Mouse (Mus musculus): ENCODE measurements around the gene Slc30a1. TPM values are rescaled to one million over a fixed set of nuclear protein-coding genes. Genes with fewer than 3 reads are reported as not detected.
A peak's percentile ranks its signal among the peaks of the same experiment; 100 is the strongest.

Gene Slc30a1
- polyA plus RNA-seq, 1 experiment from 2014 or later, result 2.8 TPM

DNA sequence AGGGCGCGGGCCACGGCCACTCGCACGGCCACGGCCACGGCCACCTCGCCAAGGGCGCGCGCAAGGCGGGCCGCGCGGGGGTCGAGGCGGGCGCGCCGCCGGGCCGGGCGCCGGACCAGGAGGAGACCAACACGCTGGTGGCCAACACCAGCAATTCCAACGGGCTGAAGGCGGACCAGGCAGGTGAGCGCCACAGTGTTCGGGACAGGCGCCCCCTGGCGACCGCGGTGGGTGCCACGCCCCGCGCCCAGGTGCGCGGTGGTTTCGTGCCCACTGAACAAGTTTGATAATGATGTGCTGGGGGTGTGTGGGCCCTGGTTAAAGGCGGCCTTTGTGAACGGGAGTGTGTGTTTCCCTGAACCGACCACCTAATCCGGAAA is 854 bp downstream of the Slc30a1 start:
- H3K4me2 ChIP-seq, result peak overlapping the region; percentile 82
- peaks cover 50% of the 10 kb centered on the region for H3K4me1 ChIP-seq (replicated peaks)
- WGBS, result under 1% methylated on average over 36 of the region's 43 CpGs
- H3K9ac ChIP-seq, result peak overlapping the region; percentile 92
- H3K9me3 ChIP-seq, result no peaks in the 10 kb centered on the region
- H3K27ac ChIP-seq, result peak overlapping the region; percentile 94
- H3K36me3 ChIP-seq, result peaks cover 10% of the 10 kb centered on the region
- H3K27me3 ChIP-seq, result no peaks in the 10 kb centered on the region
- H3K4me3 ChIP-seq, result peak overlapping the region; percentile 88
- ATAC-seq (ENCODE audit: low FRiP score), result peak; percentile 41

- Histone ChIP-seq H3K9me3 (no peaks in the 10 kb centered on the region), H3K27ac (no peak overlapping the region), H3K4me3 (peak overlapping the region; percentile 88), H3K4me2 (peak overlapping the region; percentile 82), H3K4me1 (replicated peaks) (peaks cover 50% of the 10 kb centered on the region), H3K27me3 (no peaks in the 10 kb centered on the region), H3K36me3 (peaks cover 10% of the 10 kb centered on the region), H3K9ac (0 out of 2 replicates have a peak overlapping the region, but pooled peaks have one; percentile 92)
- WGBS, result 93% methylated on average over 15 of the region's 15 CpGs
- no peak for ATAC-seq (ENCODE audit: low FRiP score)
Measured at GRCm38 (mm10) chr1:191908906-191909305, 2.3 kb downstream of the Slc30a1 start.

DNA sequence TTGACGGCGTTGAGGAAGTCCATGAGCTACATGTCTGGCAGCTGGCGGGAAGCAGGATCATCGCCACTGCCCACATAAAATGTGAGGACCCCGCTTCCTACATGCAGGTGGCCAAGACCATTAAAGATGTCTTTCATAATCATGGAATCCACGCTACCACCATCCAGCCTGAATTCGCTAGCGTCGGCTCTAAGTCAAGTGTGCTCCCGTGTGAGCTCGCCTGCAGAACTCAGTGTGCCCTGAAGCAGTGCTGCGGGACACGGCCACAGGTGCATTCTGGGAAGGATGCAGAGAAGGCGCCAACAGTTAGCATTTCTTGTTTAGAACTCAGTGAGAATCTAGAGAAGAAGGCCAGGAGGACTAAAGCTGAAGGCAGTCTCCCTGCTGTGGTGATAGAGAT is 2.7 kb downstream of the Slc30a1 start:
- Histone ChIP-seq H3K9ac (no peak overlapping the region), H3K36me3 (peaks cover 10% of the 10 kb centered on the region), H3K4me1 (replicated peaks) (peaks cover 50% of the 10 kb centered on the region), H3K4me3 (peak overlapping the region; percentile 88), H3K27ac (no peak overlapping the region), H3K27me3 (no peaks in the 10 kb centered on the region), H3K4me2 (peak overlapping the region; percentile 82), H3K9me3 (no peaks in the 10 kb centered on the region)
- WGBS, result 94% methylated on average over 14 of the region's 14 CpGs
- no peak for ATAC-seq (ENCODE audit: low FRiP score)

DNA sequence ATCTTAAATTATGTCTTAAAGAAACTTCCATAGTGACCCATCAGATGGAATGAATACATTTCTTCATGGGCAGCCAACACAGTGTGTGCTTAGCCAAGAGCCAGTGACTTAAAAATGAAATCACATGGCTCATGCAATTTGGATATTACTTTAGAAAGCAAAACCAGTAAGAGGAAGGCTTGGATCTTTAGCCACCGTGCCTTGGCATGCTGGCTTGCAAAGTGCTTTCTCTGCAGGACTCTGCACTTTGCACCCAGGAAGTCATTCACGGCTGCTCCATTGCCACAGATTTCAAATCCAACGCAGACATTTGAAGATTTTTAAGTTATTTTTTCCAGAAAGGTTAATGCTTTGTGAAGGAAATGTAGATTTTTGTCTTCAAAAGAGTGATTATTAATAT is 4.1 kb downstream of the Slc30a1 start:
- H3K9ac ChIP-seq, result no peak overlapping the region
- H3K4me2 ChIP-seq, result peak overlapping the region; percentile 82
- H3K9me3 ChIP-seq, result no peaks in the 10 kb centered on the region
- no peak overlapping the region for H3K27ac ChIP-seq
- no peaks in the 10 kb centered on the region for H3K27me3 ChIP-seq
- H3K4me3 ChIP-seq, result peak overlapping the region; percentile 8
- 76% methylated on average over 3 of the region's 3 CpGs for WGBS
- no peak for ATAC-seq (ENCODE audit: low FRiP score)
- H3K4me1 ChIP-seq (replicated peaks), result peaks cover 47% of the 10 kb centered on the region
- H3K36me3 ChIP-seq, result peaks cover 10% of the 10 kb centered on the region

GRCm38 (mm10) chr1:191911067-191911668 is 4.6 kb downstream of the Slc30a1 start:
- no peaks in the 10 kb centered on the region for H3K9me3 ChIP-seq
- no peak overlapping the region for H3K4me3 ChIP-seq
- H3K4me1 ChIP-seq (replicated peaks), result peaks cover 43% of the 10 kb centered on the region
- no peak overlapping the region for H3K27ac ChIP-seq
- peak overlapping the region; percentile 14 for H3K4me2 ChIP-seq
- no peak for ATAC-seq (ENCODE audit: low FRiP score)
- H3K36me3 ChIP-seq, result peaks cover 10% of the 10 kb centered on the region
- no peak overlapping the region for H3K9ac ChIP-seq
- 79% methylated on average over 3 of the region's 3 CpGs for WGBS
- H3K27me3 ChIP-seq, result no peaks in the 10 kb centered on the region

- 90% methylated on average over 6 of the region's 6 CpGs for WGBS
- Histone ChIP-seq H3K36me3 (peaks cover under 1% of the 10 kb centered on the region; the same call in 1 of the 2 replicates), H3K4me3 (no peak overlapping the region), H3K9me3 (no peaks in the 10 kb centered on the region), H3K27ac (no peak overlapping the region), H3K4me1 (replicated peaks) (peaks cover 22% of the 10 kb centered on the region), H3K4me2 (no peak overlapping the region), H3K27me3 (no peaks in the 10 kb centered on the region), H3K9ac (no peak overlapping the region)
- no peak for ATAC-seq (ENCODE audit: low FRiP score)
Measured at GRCm38 (mm10) chr1:191914647-191915046, 8.1 kb downstream of the Slc30a1 start.

DNA sequence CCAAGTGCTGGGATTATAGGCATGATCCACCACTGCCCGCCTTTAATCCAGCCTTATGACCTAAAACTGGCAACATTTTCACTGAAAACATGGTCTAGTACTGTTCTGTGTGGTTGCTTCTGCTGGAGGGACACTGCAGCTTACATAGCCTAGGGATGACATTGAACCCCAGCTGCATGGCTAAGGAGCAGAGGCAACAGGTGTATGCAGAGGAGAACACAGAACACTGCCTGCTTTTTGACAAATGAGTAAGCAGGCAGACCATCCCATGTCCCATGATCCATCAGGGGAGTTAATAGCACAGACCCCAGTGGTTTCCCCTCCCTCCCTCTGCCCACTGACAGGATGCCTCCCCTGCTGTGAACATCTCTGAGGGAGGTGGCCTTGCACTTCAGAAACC is 9.0 kb downstream of the Slc30a1 start:
- Histone ChIP-seq H3K9ac (no peak overlapping the region), H3K4me3 (no peak overlapping the region), H3K27me3 (no peaks in the 10 kb centered on the region), H3K36me3 (no peaks in the 10 kb centered on the region), H3K27ac (no peak overlapping the region), H3K9me3 (no peaks in the 10 kb centered on the region), H3K4me1 (replicated peaks) (peaks cover 14% of the 10 kb centered on the region), H3K4me2 (no peak overlapping the region)
- ATAC-seq (ENCODE audit: low FRiP score), result no peak
- WGBS, result 84% methylated on average over 1 of the region's 1 CpGs

DNA sequence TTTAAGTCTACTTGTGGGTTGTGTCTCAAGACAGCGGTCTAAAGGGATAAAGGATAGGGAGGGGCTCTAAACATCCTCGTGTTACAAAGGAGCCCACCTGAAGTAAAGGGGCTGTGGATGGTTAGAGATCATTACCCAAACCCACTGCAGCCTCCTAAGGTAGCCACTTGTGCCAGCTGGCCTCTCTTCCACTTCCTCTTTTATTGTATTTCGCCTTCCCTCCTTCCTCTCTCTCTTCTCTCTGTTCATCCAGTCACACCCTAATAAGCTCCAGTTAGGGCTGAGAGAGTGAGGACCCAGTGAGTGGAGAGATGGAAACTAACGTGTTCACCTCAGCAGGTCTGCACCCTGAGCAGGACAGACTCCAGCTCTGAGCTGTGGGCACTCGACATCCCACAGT is 10.3 kb downstream of the Slc30a1 start:
- no peak overlapping the region for H3K4me2 ChIP-seq
- no peak overlapping the region for H3K4me3 ChIP-seq
- H3K36me3 ChIP-seq, result no peaks in the 10 kb centered on the region
- H3K9me3 ChIP-seq, result peaks cover 5% of the 10 kb centered on the region; the same call in 1 of the 2 replicates
- peaks cover 3% of the 10 kb centered on the region for H3K4me1 ChIP-seq (replicated peaks)
- no peak overlapping the region for H3K9ac ChIP-seq
- no peak for ATAC-seq (ENCODE audit: low FRiP score)
- no peak overlapping the region for H3K27ac ChIP-seq
- WGBS, result 77% methylated on average over 5 of the region's 5 CpGs
- no peaks in the 10 kb centered on the region for H3K27me3 ChIP-seq

GRCm38 (mm10) chr1:191919336-191919735 is 12.8 kb downstream of the Slc30a1 start:
- ATAC-seq (ENCODE audit: low FRiP score), result no peak
- no peak overlapping the region for H3K4me3 ChIP-seq
- 83% methylated on average over 2 of the region's 2 CpGs for WGBS
- H3K4me1 ChIP-seq (replicated peaks), result no peaks in the 10 kb centered on the region
- no peaks in the 10 kb centered on the region for H3K36me3 ChIP-seq
- H3K9ac ChIP-seq, result no peak overlapping the region
- no peaks in the 10 kb centered on the region for H3K27me3 ChIP-seq
- H3K27ac ChIP-seq, result no peak overlapping the region
- H3K4me2 ChIP-seq, result no peak overlapping the region
- peaks cover 5% of the 10 kb centered on the region; the same call in 1 of the 2 replicates for H3K9me3 ChIP-seq

DNA sequence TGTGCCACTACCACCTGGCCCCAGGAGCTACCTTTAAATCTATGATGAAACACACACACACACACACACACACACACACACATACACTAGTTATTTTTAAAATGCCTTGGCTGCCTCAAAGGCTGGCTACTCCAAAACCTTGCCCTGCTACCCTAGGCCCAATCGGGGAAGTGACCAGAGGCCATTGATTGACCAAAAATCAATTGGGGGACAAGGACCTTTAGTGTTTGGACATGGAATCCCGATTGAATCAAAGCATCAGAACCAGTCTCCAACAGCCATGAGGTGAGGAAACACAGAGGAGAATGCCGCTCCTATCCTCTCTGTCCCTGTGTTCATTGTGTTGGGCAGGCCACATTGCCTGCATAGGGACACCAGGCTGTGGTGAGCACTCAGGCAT is 15.1 kb downstream of the Slc30a1 start:
- Histone ChIP-seq H3K4me1 (replicated peaks) (no peaks in the 10 kb centered on the region), H3K4me3 (no peak overlapping the region), H3K27me3 (no peaks in the 10 kb centered on the region), H3K36me3 (no peaks in the 10 kb centered on the region), H3K9me3 (peaks cover 5% of the 10 kb centered on the region; the same call in 1 of the 2 replicates), H3K4me2 (no peak overlapping the region), H3K27ac (no peak overlapping the region), H3K9ac (no peak overlapping the region)
- no peak for ATAC-seq (ENCODE audit: low FRiP score)
- 94% methylated on average over 3 of the region's 3 CpGs for WGBS

- Histone ChIP-seq H3K27ac (no peak overlapping the region), H3K9ac (no peak overlapping the region), H3K9me3 (peaks cover 5% of the 10 kb centered on the region; the same call in 1 of the 2 replicates), H3K4me2 (no peak overlapping the region), H3K36me3 (no peaks in the 10 kb centered on the region), H3K4me1 (replicated peaks) (peaks cover 6% of the 10 kb centered on the region; the same call in 1 of the 2 replicates), H3K4me3 (no peak overlapping the region), H3K27me3 (no peaks in the 10 kb centered on the region)
- 56% methylated on average over 4 of the region's 4 CpGs for WGBS
- ATAC-seq (ENCODE audit: low FRiP score), result no peak
Measured at GRCm38 (mm10) chr1:191925496-191925895, 18.9 kb downstream of the Slc30a1 start.

GRCm38 (mm10) chr1:191926681-191927080 is 20.1 kb downstream of the Slc30a1 start:
- ATAC-seq (ENCODE audit: low FRiP score), result no peak
- Histone ChIP-seq H3K27me3 (no peaks in the 10 kb centered on the region; the same call in 1 of the 2 replicates), H3K4me2 (no peak overlapping the region), H3K9me3 (no peaks in the 10 kb centered on the region), H3K9ac (no peak overlapping the region), H3K36me3 (no peaks in the 10 kb centered on the region), H3K4me1 (replicated peaks) (peaks cover 6% of the 10 kb centered on the region; the same call in 1 of the 2 replicates), H3K4me3 (no peak overlapping the region), H3K27ac (no peak overlapping the region)
- WGBS, result 86% methylated on average over 3 of the region's 3 CpGs

DNA sequence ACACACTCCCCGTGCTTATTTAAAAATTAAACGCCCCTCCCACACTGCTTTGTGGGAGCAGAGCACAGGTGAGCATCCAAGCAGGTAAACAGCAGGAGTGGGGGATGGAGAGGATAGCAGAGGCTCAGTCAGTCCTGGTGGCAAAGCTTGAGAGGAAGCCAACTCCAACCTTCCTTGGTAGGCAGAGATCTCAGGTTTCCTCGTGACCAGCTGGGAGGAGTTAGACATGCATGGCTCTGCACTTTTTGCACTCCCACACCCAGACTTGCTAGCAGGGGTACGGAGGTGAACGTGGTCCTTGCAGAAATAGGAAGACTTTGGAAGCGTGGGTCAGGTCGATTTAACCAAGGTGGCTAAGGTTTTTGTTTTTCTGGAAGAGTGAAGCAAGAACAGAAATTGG is 21.8 kb downstream of the Slc30a1 start:
- Histone ChIP-seq H3K9me3 (no peaks in the 10 kb centered on the region), H3K27me3 (peaks cover 11% of the 10 kb centered on the region), H3K9ac (no peak overlapping the region), H3K4me2 (no peak overlapping the region), H3K4me3 (no peak overlapping the region), H3K4me1 (replicated peaks) (peaks cover 6% of the 10 kb centered on the region; the same call in 1 of the 2 replicates), H3K27ac (no peak overlapping the region), H3K36me3 (no peaks in the 10 kb centered on the region)
- 81% methylated on average over 7 of the region's 7 CpGs for WGBS
- ATAC-seq (ENCODE audit: low FRiP score), result no peak

Data from hindbrain, embryonic 13.5 days (tissue).